Mouse (Mus musculus): Measurements from ENCODE around the gene Tenm3. TPM values are rescaled to one million over a fixed set of nuclear protein-coding genes. Genes with fewer than 3 reads are reported as not detected.
A peak's percentile ranks its signal among the peaks of the same experiment; 100 is the strongest.

Tenm3 gene
- polyA plus RNA-seq, 2 experiments, result 38.0 to 48.1 TPM

GRCm38 (mm10) chr8:48553791-48554288, 289.9 kb downstream of the Tenm3 start:
- H3K9ac ChIP-seq (ENCODE audit: low read depth, low read length, severe bottlenecking), result peak overlapping the region; percentile 84
- ATAC-seq (ENCODE audit: low FRiP score, low read depth) (no peak), DNase-seq (ENCODE audit: low spot score) (peak; percentile 56)
- peak overlapping the region; percentile 78 for H3K4me2 ChIP-seq (replicated peaks; ENCODE audit: low read depth, low read length, severe bottlenecking)
- H3K4me3 ChIP-seq (replicated peaks; ENCODE audit: low read length), result peak overlapping the region; percentile 67
- H3K4me1 ChIP-seq (ENCODE audit: control insufficient read depth, insufficient read depth, low read length), result peaks cover 18% of the 10 kb centered on the region; the same call in 1 of the 2 replicates
- peak overlapping the region; percentile 98 for H3K27ac ChIP-seq (replicated peaks; ENCODE audit: low read depth, low read length)
- no peaks in the 10 kb centered on the region for H3K27me3 ChIP-seq (ENCODE audit: control insufficient read depth, insufficient read depth, low read length)
- no peak for TF ChIP-seq POLR2A (IDR thresholded peaks at IDR 0.05; ENCODE audit: borderline replicate concordance, extremely low read depth, insufficient read depth, insufficient read length)
- H3K9me3 ChIP-seq (ENCODE audit: control insufficient read depth, low read length), result no peaks in the 10 kb centered on the region
- WGBS, result 1% methylated on average over 9 of the region's 9 CpGs
- no peaks in the 10 kb centered on the region for H3K36me3 ChIP-seq (ENCODE audit: control insufficient read depth, insufficient read depth, low read length)

- Histone ChIP-seq H3K4me1 (ENCODE audit: control insufficient read depth, insufficient read depth, low read length) (peaks cover 18% of the 10 kb centered on the region; the same call in 1 of the 2 replicates), H3K4me2 (replicated peaks; ENCODE audit: low read depth, low read length, severe bottlenecking) (no peak overlapping the region), H3K9ac (ENCODE audit: low read depth, low read length, severe bottlenecking) (no peak overlapping the region), H3K9me3 (ENCODE audit: control insufficient read depth, low read length) (no peaks in the 10 kb centered on the region), H3K4me3 (replicated peaks; ENCODE audit: low read length) (no peak overlapping the region), H3K36me3 (ENCODE audit: control insufficient read depth, insufficient read depth, low read length) (no peaks in the 10 kb centered on the region), H3K27ac (replicated peaks; ENCODE audit: low read depth, low read length) (no peak overlapping the region), H3K27me3 (ENCODE audit: control insufficient read depth, insufficient read depth, low read length) (no peaks in the 10 kb centered on the region)
- no peak for ATAC-seq (ENCODE audit: low FRiP score, low read depth)
- WGBS, result 37% methylated on average over 2 of the region's 2 CpGs
- TF ChIP-seq POLR2A (IDR thresholded peaks at IDR 0.05; ENCODE audit: borderline replicate concordance, extremely low read depth, insufficient read depth, insufficient read length), result no peak
- no peak for DNase-seq (ENCODE audit: low spot score)
These were observed 291.4 kb downstream of the Tenm3 start for GRCm38 (mm10) chr8:48552306-48552705.

- H3K9me3 ChIP-seq (ENCODE audit: control insufficient read depth, low read length), result no peaks in the 10 kb centered on the region
- H3K9ac ChIP-seq (ENCODE audit: low read depth, low read length, severe bottlenecking), result no peak overlapping the region
- TF ChIP-seq POLR2A (IDR thresholded peaks at IDR 0.05; ENCODE audit: borderline replicate concordance, extremely low read depth, insufficient read depth, insufficient read length), result no peak
- no peaks in the 10 kb centered on the region for H3K27me3 ChIP-seq (ENCODE audit: control insufficient read depth, insufficient read depth, low read length)
- no peak for ATAC-seq (ENCODE audit: low FRiP score, low read depth)
- no peak overlapping the region; the same call in 1 of the 2 replicates for H3K4me2 ChIP-seq (replicated peaks; ENCODE audit: low read depth, low read length, severe bottlenecking)
- DNase-seq (ENCODE audit: low spot score), result peak; percentile 29
- no peak overlapping the region for H3K27ac ChIP-seq (replicated peaks; ENCODE audit: low read depth, low read length)
- H3K36me3 ChIP-seq (ENCODE audit: control insufficient read depth, insufficient read depth, low read length), result no peaks in the 10 kb centered on the region; the same call in 1 of the 2 replicates
- H3K4me3 ChIP-seq (replicated peaks; ENCODE audit: low read length), result no peak overlapping the region
- H3K4me1 ChIP-seq (ENCODE audit: control insufficient read depth, insufficient read depth, low read length), result peaks cover 18% of the 10 kb centered on the region; the same call in 1 of the 2 replicates
- WGBS, result 44% methylated on average over 5 of the region's 5 CpGs
These were observed 292.4 kb downstream of the Tenm3 start for GRCm38 (mm10) chr8:48551370-48551769.

GRCm38 (mm10) chr8:48548908-48549307, 294.8 kb downstream of the Tenm3 start:
- 88% methylated on average over 9 of the region's 9 CpGs for WGBS
- DNase-seq (ENCODE audit: low spot score) (no peak), ATAC-seq (ENCODE audit: low FRiP score, low read depth) (no peak)
- Histone ChIP-seq H3K4me3 (replicated peaks; ENCODE audit: low read length) (no peak overlapping the region), H3K9me3 (ENCODE audit: control insufficient read depth, low read length) (no peaks in the 10 kb centered on the region), H3K4me2 (replicated peaks; ENCODE audit: low read depth, low read length, severe bottlenecking) (no peak overlapping the region), H3K36me3 (ENCODE audit: control insufficient read depth, insufficient read depth, low read length) (no peaks in the 10 kb centered on the region; the same call in 1 of the 2 replicates), H3K27ac (replicated peaks; ENCODE audit: low read depth, low read length) (no peak overlapping the region), H3K4me1 (ENCODE audit: control insufficient read depth, insufficient read depth, low read length) (peaks cover 18% of the 10 kb centered on the region; the same call in 1 of the 2 replicates), H3K9ac (ENCODE audit: low read depth, low read length, severe bottlenecking) (no peak overlapping the region), H3K27me3 (ENCODE audit: control insufficient read depth, insufficient read depth, low read length) (no peaks in the 10 kb centered on the region)
- TF ChIP-seq POLR2A (IDR thresholded peaks at IDR 0.05; ENCODE audit: borderline replicate concordance, extremely low read depth, insufficient read depth, insufficient read length), result no peak

- WGBS, result 82% methylated on average over 5 of the region's 5 CpGs
- Histone ChIP-seq H3K9me3 (ENCODE audit: control insufficient read depth, low read length) (no peaks in the 10 kb centered on the region), H3K9ac (ENCODE audit: low read depth, low read length, severe bottlenecking) (no peak overlapping the region), H3K36me3 (ENCODE audit: control insufficient read depth, insufficient read depth, low read length) (no peaks in the 10 kb centered on the region; the same call in 1 of the 2 replicates), H3K4me3 (replicated peaks; ENCODE audit: low read length) (no peak overlapping the region), H3K27ac (replicated peaks; ENCODE audit: low read depth, low read length) (no peak overlapping the region), H3K4me2 (replicated peaks; ENCODE audit: low read depth, low read length, severe bottlenecking) (no peak overlapping the region), H3K4me1 (ENCODE audit: control insufficient read depth, insufficient read depth, low read length) (peaks cover 20% of the 10 kb centered on the region), H3K27me3 (ENCODE audit: control insufficient read depth, insufficient read depth, low read length) (no peaks in the 10 kb centered on the region)
- no peak for TF ChIP-seq POLR2A (IDR thresholded peaks at IDR 0.05; ENCODE audit: borderline replicate concordance, extremely low read depth, insufficient read depth, insufficient read length)
- DNase-seq (ENCODE audit: low spot score), result no peak
- ATAC-seq (ENCODE audit: low FRiP score, low read depth), result no peak
These were observed 298.1 kb downstream of the Tenm3 start for GRCm38 (mm10) chr8:48545631-48546030.
